Mouse (Mus musculus) G1E (cell line): Measurements from ENCODE around the gene Chst10.

Source experiments
- CTCF ChIP-seq: IDR thresholded peaks from 2 replicates; pipeline ENCODE4 v1.5.1; 2012; ENCODE audit warnings: low read depth, low read length, inconsistent platforms, mixed read lengths
- TAL1 ChIP-seq: conservative IDR thresholded peaks from 2 replicates; pipeline ENCODE4 v1.6.1; 2012; ENCODE audit warnings: low read depth, low read length, inconsistent platforms, mixed read lengths

DNA sequence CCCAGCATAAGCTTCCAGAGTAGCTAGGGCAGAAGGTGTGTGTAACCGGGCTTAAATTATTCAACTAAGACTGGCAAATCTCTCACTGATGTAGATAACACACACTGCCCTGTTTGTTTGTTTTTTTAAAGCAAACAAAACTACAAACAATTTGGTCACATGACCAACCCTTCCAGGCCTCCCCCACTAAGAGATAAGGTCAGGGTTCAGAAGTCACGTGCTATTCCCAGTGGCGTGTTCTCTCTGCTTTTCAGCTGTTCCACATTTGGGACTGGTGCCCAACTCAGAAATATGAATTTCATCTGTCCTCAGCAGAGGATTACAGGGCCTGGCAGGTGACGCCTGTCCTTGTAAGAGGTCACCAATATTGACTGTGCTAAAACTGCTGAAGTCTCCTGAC lies 15.2 kb downstream of the Chst10 start:
- TF ChIP-seq CTCF, result no peak
- TF ChIP-seq TAL1, result no peak
